ENCODE assay signal across 8 mouse cellular contexts in genomic region chr15:77358320-77359040, GRCm38 (mm10). TPM values are rescaled to one million over a fixed set of nuclear protein-coding genes. Genes with fewer than 3 reads are reported as not detected.
DNase-seq lines count a peak whose midpoint lies in the region; ATAC-seq and TF ChIP-seq lines count a peak whose summit lies in the region.

No protein-coding gene starts in this region.

- peak; percentile 67 to 86 (median 78) for TF ChIP-seq CTCF in MEL (IDR thresholded peaks at IDR 0.05 in 2 of 3, conservative IDR thresholded peaks at IDR 0.05 in 1 of 3; ENCODE audit: control insufficient read depth in 1 of 3, insufficient read depth in 1 of 3, low read depth in 2 of 3, low read length in 3 of 3, poor library complexity in 1 of 3, severe bottlenecking in 1 of 3)
- TF ChIP-seq CTCF in cerebellum, adult 2 months (IDR thresholded peaks at IDR 0.05; ENCODE audit: borderline replicate concordance, insufficient read depth, low read depth, low read length) = peak; percentile 98
- peak; percentile 97 for TF ChIP-seq CTCF in lung, postnatal 0 days (IDR thresholded peaks at IDR 0.05)

- WGBS in cerebellum, adult 2 months = 10% methylated on average over 29 of the region's 29 CpGs
- WGBS in hindbrain, embryonic 10.5 days = 6% methylated on average over 28 of the region's 29 CpGs
- 4% methylated on average over 26 of the region's 29 CpGs for WGBS in lung, postnatal 0 days

- no peak for TF ChIP-seq EP300 in MEL (IDR thresholded peaks at IDR 0.05; ENCODE audit: low read depth in 1 of 2, low read length in 2 of 2)
- TF ChIP-seq EP300 in lung, postnatal 0 days (IDR thresholded peaks at IDR 0.05) = no peak

- H3K36me3 ChIP-seq in MEL (ENCODE audit: control insufficient read depth in 1 of 2, insufficient read depth in 2 of 2, low read length in 2 of 2) = no peaks in the 10 kb centered on the region
- no peaks in the 10 kb centered on the region for H3K36me3 ChIP-seq in hindbrain, embryonic 10.5 days
- no peaks in the 10 kb centered on the region for H3K36me3 ChIP-seq in lung, postnatal 0 days (ENCODE audit: insufficient read depth, low read length)

- peak overlapping the region; percentile 49 to 76; a peak in 3 of 4 replicates for H3K4me3 ChIP-seq in MEL (ENCODE audit: control insufficient read depth in 1 of 2, insufficient read depth in 1 of 2, low read depth in 2 of 2, low read length in 2 of 2)
- peak overlapping the region; percentile 59 for H3K4me3 ChIP-seq in cerebellum, adult 2 months (replicated peaks; ENCODE audit: insufficient read depth, low read depth, low read length)
- peak overlapping the region; percentile 45 for H3K4me3 ChIP-seq in hindbrain, embryonic 10.5 days
- H3K4me3 ChIP-seq in lung, postnatal 0 days (ENCODE audit: low read depth, low read length) = 0 out of 2 replicates have a peak overlapping the region, but pooled peaks have one; percentile 2

- no peak for TF ChIP-seq POLR2A in MEL (IDR thresholded peaks at IDR 0.05; ENCODE audit: control insufficient read depth in 1 of 2, insufficient read depth in 1 of 2, low read depth in 1 of 2, low read length in 2 of 2, poor library complexity in 1 of 2)
- peak; percentile 57; the same call in 1 of the 2 replicates for TF ChIP-seq POLR2A in cerebellum, adult 2 months (IDR thresholded peaks at IDR 0.05; ENCODE audit: borderline replicate concordance, insufficient read depth, low read length)

- no peaks in the 10 kb centered on the region for H3K9me3 ChIP-seq in MEL (replicated peaks; ENCODE audit: insufficient read depth, low read length)
- H3K9me3 ChIP-seq in hindbrain, embryonic 10.5 days = no peaks in the 10 kb centered on the region
- no peaks in the 10 kb centered on the region for H3K9me3 ChIP-seq in lung, postnatal 0 days (ENCODE audit: low read length)

- H3K79me2 ChIP-seq in MEL (ENCODE audit: control insufficient read depth, insufficient read depth, low read length, poor library complexity) = no peaks in the 10 kb centered on the region

- peak; percentile 74 for ATAC-seq in frontal cortex, adult (ENCODE audit: low TSS enrichment)
- peak; percentile 93 for ATAC-seq in lung, postnatal 0 days

- peak; percentile 85 for TF ChIP-seq RAD21 in MEL (IDR thresholded peaks at IDR 0.05; ENCODE audit: low read depth, low read length)

- H3K27me3 ChIP-seq in MEL (ENCODE audit: control insufficient read depth in 1 of 2, insufficient read depth in 2 of 2, low read length in 2 of 2) = no peaks in the 10 kb centered on the region
- no peaks in the 10 kb centered on the region for H3K27me3 ChIP-seq in cerebellum, adult 2 months (ENCODE audit: control insufficient read depth, insufficient read depth, low read length)
- no peaks in the 10 kb centered on the region for H3K27me3 ChIP-seq in hindbrain, embryonic 10.5 days (ENCODE audit: insufficient read depth, poor library complexity, severe bottlenecking)
- no peaks in the 10 kb centered on the region for H3K27me3 ChIP-seq in lung, postnatal 0 days (replicated peaks; ENCODE audit: insufficient read depth, low read length)

- DNase-seq in MEL (ENCODE audit: low read depth, low spot score) = peak; percentile 79
- DNase-seq in cerebellum, adult 2 months = peak; percentile 93 to 94
- DNase-seq in hindbrain, embryonic 10.5 days (ENCODE audit: low spot score) = peak; percentile 91
- DNase-seq in layer of hippocampus, postnatal 10 days (ENCODE audit: low spot score in 2 of 2) = peak; percentile 87 to 91
- peak; percentile 91 for DNase-seq in lung, postnatal 0 days (ENCODE audit: low spot score)
- DNase-seq in ovary, postnatal 36 days (ENCODE audit: low spot score) = peak; percentile 82
- DNase-seq in thymus, postnatal 14 days = peak; percentile 66

- H3K4me1 ChIP-seq in MEL (ENCODE audit: control insufficient read depth in 1 of 2, insufficient read depth in 2 of 2, low read length in 2 of 2) = peaks cover 2 to 11% of the 10 kb centered on the region in 2 experiments; a peak in 3 of 4 replicates
- peaks cover 16% of the 10 kb centered on the region for H3K4me1 ChIP-seq in cerebellum, adult 2 months (ENCODE audit: control insufficient read depth, insufficient read depth, low read length)
- peaks cover 77% of the 10 kb centered on the region for H3K4me1 ChIP-seq in hindbrain, embryonic 10.5 days (replicated peaks)
- no peaks in the 10 kb centered on the region for H3K4me1 ChIP-seq in lung, postnatal 0 days (ENCODE audit: insufficient read depth, low read depth, low read length)

- H3K9ac ChIP-seq in MEL (ENCODE audit: control insufficient read depth, low read depth, low read length, poor library complexity, severe bottlenecking) = peak overlapping the region; percentile 50
- H3K9ac ChIP-seq in lung, postnatal 0 days (replicated peaks; ENCODE audit: low read depth) = no peak overlapping the region

- peak overlapping the region; percentile 48 for H3K4me2 ChIP-seq in lung, postnatal 0 days (replicated peaks; ENCODE audit: low read depth, low read length)

- no peak overlapping the region for H3K27ac ChIP-seq in MEL (ENCODE audit: control insufficient read depth, low read depth, low read length)
- peak overlapping the region; percentile 74 for H3K27ac ChIP-seq in cerebellum, adult 2 months (ENCODE audit: insufficient read depth, low read length)
- peak overlapping the region; percentile 91 for H3K27ac ChIP-seq in hindbrain, embryonic 10.5 days
- H3K27ac ChIP-seq in lung, postnatal 0 days (ENCODE audit: low read length) = no peak overlapping the region

TF ChIP-seq in MEL, 35 proteins besides CTCF, POLR2A, EP300 and RAD21:
- TF ChIP-seq MXI1 (IDR thresholded peaks at IDR 0.05; ENCODE audit: low read depth, low read length) (peak; percentile 33; the same call in 1 of the 2 replicates), ZC3H11A (IDR thresholded peaks at IDR 0.05; ENCODE audit: low read depth, low read length) (peak; percentile 65), SMC3 (IDR thresholded peaks at IDR 0.05; ENCODE audit: low read depth, low read length) (peak; percentile 79), SIN3A (IDR thresholded peaks at IDR 0.05; ENCODE audit: low read length) (peak; percentile 35; the same call in 1 of the 2 replicates), TBP (IDR thresholded peaks at IDR 0.05; ENCODE audit: low read depth, low read length) (no peak), HCFC1 (IDR thresholded peaks at IDR 0.05; ENCODE audit: low read depth, low read length) (no peak), ZKSCAN1 (IDR thresholded peaks at IDR 0.05; ENCODE audit: low read depth, low read length) (no peak)
TF ChIP-seq in MEL: peak in this region for 4.

RNA-seq across cellular contexts. Expression of gene Apol7a, which starts 40.4 kb away (rescaled TPM):
- not detected in 2 replicates for total RNA-seq in MEL (2012; rRNA removed)
- polyA plus RNA-seq in MEL (2012; ENCODE audit: insufficient read depth in 1 of 2, insufficient read length in 2 of 2, low read depth in 1 of 2, low replicate concordance in 2 of 2, missing spikeins in 1 of 2) = not detected
- 0.06 and 0.07 TPM in 2 replicates for polyA plus RNA-seq in cerebellum, adult 2 months (2012; rRNA removed)
- not detected in 2 replicates for polyA plus RNA-seq in hindbrain, embryonic 10.5 days (2016; fragmentation: Nextera tagmentation; extraction: Ambion mirVana)
- under 1 TPM; 0.32 to 0.42 TPM for total RNA-seq in layer of hippocampus, postnatal 10 days (2021)
- 0.33 and 0.37 TPM in 2 replicates for polyA plus RNA-seq in lung, postnatal 0 days (2015; fragmentation: Nextera tagmentation; extraction: Ambion mirVana)

RNA-seq across cellular contexts. Expression of gene Rbfox2, which starts 51.7 kb away (rescaled TPM):
- total RNA-seq in MEL (2012; rRNA removed) = 3.4 and 4.0 TPM in 2 replicates
- 1 to 10 TPM in 1 of 2 experiments, not detected in 1; 6.0 TPM for polyA plus RNA-seq in MEL (2012; ENCODE audit: insufficient read depth in 1 of 2, insufficient read length in 2 of 2, low read depth in 1 of 2, low replicate concordance in 2 of 2, missing spikeins in 1 of 2)
- 177 and 188 TPM in 2 replicates for polyA plus RNA-seq in cerebellum, adult 2 months (2012; rRNA removed)
- polyA plus RNA-seq in hindbrain, embryonic 10.5 days (2016; fragmentation: Nextera tagmentation; extraction: Ambion mirVana) = 50.6 and 77.8 TPM in 2 replicates
- total RNA-seq in layer of hippocampus, postnatal 10 days (2021) = 100 to 1,000 TPM; 232 to 253 TPM
- 17.4 and 18.8 TPM in 2 replicates for polyA plus RNA-seq in lung, postnatal 0 days (2015; fragmentation: Nextera tagmentation; extraction: Ambion mirVana)

RNA-seq across cellular contexts. Expression of gene Apol9a, which starts 52.5 kb away (rescaled TPM):
- total RNA-seq in MEL (2012; rRNA removed) = not detected in 2 replicates
- polyA plus RNA-seq in MEL (2012; ENCODE audit: insufficient read depth in 1 of 2, insufficient read length in 2 of 2, low read depth in 1 of 2, low replicate concordance in 2 of 2, missing spikeins in 1 of 2) = not detected
- polyA plus RNA-seq in cerebellum, adult 2 months (2012; rRNA removed) = 0.59 and 1.0 TPM in 2 replicates
- polyA plus RNA-seq in hindbrain, embryonic 10.5 days (2016; fragmentation: Nextera tagmentation; extraction: Ambion mirVana) = 0.04 TPM in 1 of 2 replicates, not detected in the other
- under 1 TPM in 1 of 2 experiments, not detected in 1; 0.83 TPM for total RNA-seq in layer of hippocampus, postnatal 10 days (2021)
- 0.43 and 0.47 TPM in 2 replicates for polyA plus RNA-seq in lung, postnatal 0 days (2015; fragmentation: Nextera tagmentation; extraction: Ambion mirVana)

Comparison
In these comparisons a context has a peak if more than half of its experiments do, and no peak if none do; other contexts are left out.
1. H3K27ac ChIP-seq: peak in cerebellum, adult 2 months (single experiment) and hindbrain, embryonic 10.5 days (single experiment); none in MEL (single experiment) and lung, postnatal 0 days (single experiment).
2. H3K4me3 ChIP-seq: peak in every context shown above with its lines; median percentile 62 in MEL; 59 in cerebellum, adult 2 months; 45 in hindbrain, embryonic 10.5 days; 2 in lung, postnatal 0 days.
3. Peak in every context shown above with its lines, with median percentiles within 50 percentile points of each other: DNase-seq and CTCF ChIP-seq.